Mouse (Mus musculus): Measurements from ENCODE around the gene Pla2g12b. TPM values are rescaled to one million over a fixed set of nuclear protein-coding genes. Genes with fewer than 3 reads are reported as not detected.

Pla2g12b gene
- polyA plus RNA-seq, 1 experiment: 0.41 TPM

- DNase-seq: no peak
- 55% methylated on average over 9 of the region's 9 CpGs for WGBS
- 0 out of 2 replicates have a peak, but pooled peaks cover 8% of the 10 kb centered on the region for H3K4me1 ChIP-seq (ENCODE audit: control insufficient read depth, insufficient read depth, low read length)
- TF ChIP-seq POLR2A (IDR thresholded peaks at IDR 0.05; ENCODE audit: borderline replicate concordance, extremely low read depth, low read depth, low read length) (no peak), CTCF (IDR thresholded peaks at IDR 0.05; ENCODE audit: insufficient read depth, low read length) (no peak)
- no peak overlapping the region for H3K4me3 ChIP-seq (replicated peaks; ENCODE audit: extremely low read depth, low read depth, low read length)
Observed at GRCm38 (mm10) chr10:59447546-59447945, 44.1 kb downstream of the Pla2g12b start.

GRCm38 (mm10) chr10:59451839-59452238, 48.4 kb downstream of the Pla2g12b start:
- TF ChIP-seq POLR2A (IDR thresholded peaks at IDR 0.05; ENCODE audit: borderline replicate concordance, extremely low read depth, low read depth, low read length) (no peak), CTCF (IDR thresholded peaks at IDR 0.05; ENCODE audit: insufficient read depth, low read length) (peak; percentile 43; the same call in 1 of the 2 replicates)
- 39% methylated on average over 5 of the region's 5 CpGs for WGBS
- no peak for DNase-seq
- Histone ChIP-seq H3K4me3 (replicated peaks; ENCODE audit: extremely low read depth, low read depth, low read length) (no peak overlapping the region), H3K4me1 (ENCODE audit: control insufficient read depth, insufficient read depth, low read length) (no peaks in the 10 kb centered on the region)

GRCm38 (mm10) chr10:59454631-59455030, 51.2 kb downstream of the Pla2g12b start:
- WGBS: 96% methylated on average over 15 of the region's 15 CpGs
- DNase-seq: no peak
- no peak for TF ChIP-seq POLR2A (IDR thresholded peaks at IDR 0.05; ENCODE audit: borderline replicate concordance, extremely low read depth, low read depth, low read length)
- Histone ChIP-seq H3K4me1 (ENCODE audit: control insufficient read depth, insufficient read depth, low read length) (no peaks in the 10 kb centered on the region), H3K4me3 (replicated peaks; ENCODE audit: extremely low read depth, low read depth, low read length) (no peak overlapping the region)

- TF ChIP-seq POLR2A (IDR thresholded peaks at IDR 0.05; ENCODE audit: borderline replicate concordance, extremely low read depth, low read depth, low read length) (no peak), CTCF (IDR thresholded peaks at IDR 0.05; ENCODE audit: insufficient read depth, low read length) (no peak)
- no peak overlapping the region for H3K4me3 ChIP-seq (replicated peaks; ENCODE audit: extremely low read depth, low read depth, low read length)
- DNase-seq: no peak
- H3K4me1 ChIP-seq (ENCODE audit: control insufficient read depth, insufficient read depth, low read length): no peaks in the 10 kb centered on the region
- 89% methylated on average over 12 of the region's 12 CpGs for WGBS
Observed at GRCm38 (mm10) chr10:59459767-59460166, 56.3 kb downstream of the Pla2g12b start.

- 78% methylated on average over 6 of the region's 6 CpGs for WGBS
- H3K4me3 ChIP-seq (replicated peaks; ENCODE audit: extremely low read depth, low read depth, low read length): no peak overlapping the region
- DNase-seq: no peak
- TF ChIP-seq POLR2A (IDR thresholded peaks at IDR 0.05; ENCODE audit: borderline replicate concordance, extremely low read depth, low read depth, low read length) (no peak), CTCF (IDR thresholded peaks at IDR 0.05; ENCODE audit: insufficient read depth, low read length) (no peak)
- no peaks in the 10 kb centered on the region for H3K4me1 ChIP-seq (ENCODE audit: control insufficient read depth, insufficient read depth, low read length)
Observed at GRCm38 (mm10) chr10:59462307-59462706, 58.8 kb downstream of the Pla2g12b start.

- H3K4me1 ChIP-seq (ENCODE audit: control insufficient read depth, insufficient read depth, low read length): no peaks in the 10 kb centered on the region
- 62% methylated on average over 3 of the region's 3 CpGs for WGBS
- no peak overlapping the region for H3K4me3 ChIP-seq (replicated peaks; ENCODE audit: extremely low read depth, low read depth, low read length)
- no peak for DNase-seq
- TF ChIP-seq CTCF (IDR thresholded peaks at IDR 0.05; ENCODE audit: insufficient read depth, low read length) (no peak), POLR2A (IDR thresholded peaks at IDR 0.05; ENCODE audit: borderline replicate concordance, extremely low read depth, low read depth, low read length) (no peak)
Observed at GRCm38 (mm10) chr10:59465546-59465945, 62.1 kb downstream of the Pla2g12b start.

- no peaks in the 10 kb centered on the region for H3K4me1 ChIP-seq (ENCODE audit: control insufficient read depth, insufficient read depth, low read length)
- no peak for TF ChIP-seq POLR2A (IDR thresholded peaks at IDR 0.05; ENCODE audit: borderline replicate concordance, extremely low read depth, low read depth, low read length)
- TF ChIP-seq CTCF (IDR thresholded peaks at IDR 0.05; ENCODE audit: insufficient read depth, low read length): no peak
- no peak for DNase-seq
- WGBS: 95% methylated on average over 4 of the region's 4 CpGs
- H3K4me3 ChIP-seq (replicated peaks; ENCODE audit: extremely low read depth, low read depth, low read length): no peak overlapping the region
Observed at GRCm38 (mm10) chr10:59466626-59467025, 63.2 kb downstream of the Pla2g12b start.

GRCm38 (mm10) chr10:59467297-59467696, 63.8 kb downstream of the Pla2g12b start:
- TF ChIP-seq CTCF (IDR thresholded peaks at IDR 0.05; ENCODE audit: insufficient read depth, low read length): no peak
- WGBS: 93% methylated on average over 12 of the region's 12 CpGs

GRCm38 (mm10) chr10:59470451-59470850, 67.0 kb downstream of the Pla2g12b start:
- no peak for DNase-seq
- Histone ChIP-seq H3K4me1 (ENCODE audit: control insufficient read depth, insufficient read depth, low read length) (no peaks in the 10 kb centered on the region), H3K4me3 (replicated peaks; ENCODE audit: extremely low read depth, low read depth, low read length) (no peak overlapping the region)
- TF ChIP-seq CTCF (IDR thresholded peaks at IDR 0.05; ENCODE audit: insufficient read depth, low read length): no peak
- no peak for TF ChIP-seq POLR2A (IDR thresholded peaks at IDR 0.05; ENCODE audit: borderline replicate concordance, extremely low read depth, low read depth, low read length)
- WGBS: 67% methylated on average over 5 of the region's 5 CpGs

More at GRCm38 (mm10) chr10:59467297-59467696, 63.8 kb downstream of the Pla2g12b start:
- DNase-seq: no peak
- Histone ChIP-seq H3K4me1 (ENCODE audit: control insufficient read depth, insufficient read depth, low read length) (no peaks in the 10 kb centered on the region), H3K4me3 (replicated peaks; ENCODE audit: extremely low read depth, low read depth, low read length) (no peak overlapping the region)

Other genes with a start within 250 kb of the Pla2g12b start
- 7.0 and 9.2 TPM in 2 replicates for gene Sept10, start 181.8 kb upstream of the Pla2g12b start, polyA plus RNA-seq (2012; rRNA removed)
- 9.3 TPM in 2 replicates for gene Sowahc, start 181.7 kb upstream of the Pla2g12b start, polyA plus RNA-seq (2012; rRNA removed)
- gene P4ha1, start 80.4 kb upstream of the Pla2g12b start, polyA plus RNA-seq (2012; rRNA removed): 17.4 and 21.9 TPM in 2 replicates
- 2.3 TPM in 2 replicates for gene Gm10273, start 8.0 kb upstream of the Pla2g12b start, polyA plus RNA-seq (2012; rRNA removed)
- 0.78 and 2.0 TPM in 2 replicates for gene Oit3, start 38.1 kb downstream of the Pla2g12b start, polyA plus RNA-seq (2012; rRNA removed)
- gene Gm10322, start 212.4 kb downstream of the Pla2g12b start, polyA plus RNA-seq (2012; rRNA removed): not detected in 2 replicates
- 12.8 and 13.1 TPM in 2 replicates for gene Mcu, start 213.0 kb downstream of the Pla2g12b start, polyA plus RNA-seq (2012; rRNA removed)